Mouse (Mus musculus): ENCODE results near the gene Kctd18. TPM values are rescaled to one million over a fixed set of nuclear protein-coding genes. Genes with fewer than 3 reads are reported as not detected.

Gene Kctd18
- polyA plus RNA-seq, 2 experiments = 23.3 to 34.0 TPM

DNA sequence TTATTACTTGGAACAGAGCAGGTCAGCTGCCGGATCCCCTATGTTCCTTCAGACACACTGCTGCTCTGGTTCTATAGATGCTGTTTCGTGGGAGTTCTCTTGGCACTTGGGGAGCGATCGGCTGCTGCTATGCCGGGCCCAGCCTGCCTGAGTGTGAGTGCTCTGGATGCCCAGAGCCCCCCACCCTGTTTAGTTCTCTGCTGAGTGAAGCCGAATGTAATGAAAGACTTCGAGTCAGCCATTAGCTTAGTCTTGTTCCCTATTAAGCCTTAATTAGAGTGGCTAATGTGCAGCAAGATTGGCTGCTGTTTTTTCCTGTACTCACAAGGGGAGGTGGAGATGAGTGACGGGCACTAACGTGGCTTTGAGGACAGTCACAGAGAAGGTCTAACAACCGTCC, 78.1 kb downstream of the Kctd18 start:
- no peak overlapping the region for H3K9ac ChIP-seq (ENCODE audit: low read depth, low read length, severe bottlenecking)
- no peak overlapping the region for H3K4me2 ChIP-seq (replicated peaks; ENCODE audit: low read depth, low read length, severe bottlenecking)
- H3K27me3 ChIP-seq (ENCODE audit: control insufficient read depth, insufficient read depth, low read length) = no peaks in the 10 kb centered on the region
- 0 out of 2 replicates have a peak, but pooled peaks cover 6% of the 10 kb centered on the region for H3K4me1 ChIP-seq (ENCODE audit: control insufficient read depth, insufficient read depth, low read length)
- H3K27ac ChIP-seq (replicated peaks; ENCODE audit: low read depth, low read length) = no peak overlapping the region
- H3K9me3 ChIP-seq (ENCODE audit: control insufficient read depth, low read length) = no peaks in the 10 kb centered on the region
- no peak for DNase-seq (ENCODE audit: low spot score)
- peaks cover 70% of the 10 kb centered on the region for H3K36me3 ChIP-seq (ENCODE audit: control insufficient read depth, insufficient read depth, low read length)
- 31% methylated on average over 10 of the region's 10 CpGs for WGBS
- no peak overlapping the region for H3K4me3 ChIP-seq (replicated peaks; ENCODE audit: low read length)
- ATAC-seq (ENCODE audit: low FRiP score, low read depth) = no peak
- TF ChIP-seq POLR2A (IDR thresholded peaks at IDR 0.05; ENCODE audit: borderline replicate concordance, extremely low read depth, insufficient read depth, insufficient read length) = no peak

DNA sequence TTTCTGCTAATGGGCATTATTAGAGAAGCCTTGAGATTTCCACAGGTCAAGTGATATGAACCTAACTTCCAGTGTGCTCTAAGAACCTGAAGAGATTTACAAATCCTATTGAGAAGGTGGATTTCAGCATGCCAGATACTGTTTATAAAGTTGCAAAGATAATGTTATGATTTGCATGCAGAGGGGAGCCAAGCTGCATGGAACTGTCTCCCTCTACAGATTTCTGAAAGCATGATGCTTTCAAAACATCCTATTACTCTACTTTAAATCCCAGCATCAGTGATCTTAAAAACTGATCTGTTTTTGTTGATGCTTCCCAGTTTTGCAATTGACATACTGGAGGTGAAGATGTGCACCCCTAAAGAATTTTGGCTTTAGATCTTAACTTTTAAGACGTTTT, 84.5 kb downstream of the Kctd18 start:
- no peak for TF ChIP-seq POLR2A (IDR thresholded peaks at IDR 0.05; ENCODE audit: borderline replicate concordance, extremely low read depth, insufficient read depth, insufficient read length)
- no peaks in the 10 kb centered on the region for H3K27me3 ChIP-seq (ENCODE audit: control insufficient read depth, insufficient read depth, low read length)
- no peak overlapping the region for H3K4me3 ChIP-seq (replicated peaks; ENCODE audit: low read length)
- no peak overlapping the region for H3K27ac ChIP-seq (replicated peaks; ENCODE audit: low read depth, low read length)
- ATAC-seq (ENCODE audit: low FRiP score, low read depth) = no peak
- 50% methylated on average over 1 of the region's 1 CpGs for WGBS
- H3K4me1 ChIP-seq (ENCODE audit: control insufficient read depth, insufficient read depth, low read length) = no peaks in the 10 kb centered on the region
- H3K9ac ChIP-seq (ENCODE audit: low read depth, low read length, severe bottlenecking) = no peak overlapping the region
- no peaks in the 10 kb centered on the region for H3K9me3 ChIP-seq (ENCODE audit: control insufficient read depth, low read length)
- peaks cover 18% of the 10 kb centered on the region for H3K36me3 ChIP-seq (ENCODE audit: control insufficient read depth, insufficient read depth, low read length)
- no peak for DNase-seq (ENCODE audit: low spot score)
- no peak overlapping the region for H3K4me2 ChIP-seq (replicated peaks; ENCODE audit: low read depth, low read length, severe bottlenecking)

DNA sequence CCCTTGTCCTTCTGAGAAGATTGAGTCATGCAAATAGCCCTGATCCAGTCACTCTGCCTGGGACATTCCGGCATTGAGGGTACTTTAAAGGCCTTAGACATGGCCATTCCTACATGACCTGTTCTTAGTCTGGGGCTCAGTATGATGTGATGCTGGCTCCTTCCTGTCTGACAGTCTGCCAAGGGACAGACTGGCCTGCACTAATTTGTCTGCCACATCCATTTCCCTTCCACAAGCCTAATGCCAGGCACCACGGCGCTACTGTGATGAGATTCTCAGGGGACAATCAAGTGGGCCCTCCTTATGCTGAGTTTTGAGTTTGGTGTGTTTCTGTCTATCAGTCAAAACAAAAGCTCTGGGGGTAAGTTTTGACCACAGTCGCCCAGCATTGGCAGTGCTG, 100.2 kb downstream of the Kctd18 start:
- Histone ChIP-seq H3K27ac (replicated peaks; ENCODE audit: low read depth, low read length) (no peak overlapping the region), H3K4me1 (ENCODE audit: control insufficient read depth, insufficient read depth, low read length) (no peaks in the 10 kb centered on the region), H3K36me3 (ENCODE audit: control insufficient read depth, insufficient read depth, low read length) (peaks cover 40% of the 10 kb centered on the region), H3K4me3 (replicated peaks; ENCODE audit: low read length) (no peak overlapping the region), H3K27me3 (ENCODE audit: control insufficient read depth, insufficient read depth, low read length) (no peaks in the 10 kb centered on the region), H3K9me3 (ENCODE audit: control insufficient read depth, low read length) (no peaks in the 10 kb centered on the region), H3K4me2 (replicated peaks; ENCODE audit: low read depth, low read length, severe bottlenecking) (no peak overlapping the region), H3K9ac (ENCODE audit: low read depth, low read length, severe bottlenecking) (no peak overlapping the region)
- WGBS = 79% methylated on average over 4 of the region's 4 CpGs
- no peak for DNase-seq (ENCODE audit: low spot score)
- TF ChIP-seq POLR2A (IDR thresholded peaks at IDR 0.05; ENCODE audit: borderline replicate concordance, extremely low read depth, insufficient read depth, insufficient read length) = no peak
- ATAC-seq (ENCODE audit: low FRiP score, low read depth) = no peak

DNA sequence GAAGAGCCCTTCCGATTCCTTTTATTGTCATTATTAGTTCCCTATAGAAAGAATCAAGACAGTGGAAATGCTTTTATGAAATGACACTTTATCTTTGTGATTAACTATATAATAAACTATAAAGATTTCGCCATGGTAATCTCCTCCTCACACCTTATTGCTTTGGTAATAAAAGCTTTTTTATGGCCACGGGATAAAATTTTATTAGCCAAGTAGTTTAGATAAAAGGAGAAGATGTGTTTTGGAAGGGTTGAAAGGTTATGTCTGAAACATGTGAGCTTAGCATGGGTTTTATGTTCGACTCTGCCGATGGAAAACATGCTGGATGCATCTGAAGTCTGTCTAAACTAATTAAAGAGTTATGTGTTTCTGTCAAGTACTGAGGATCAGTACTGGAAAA, 101.4 kb downstream of the Kctd18 start:
- no peak overlapping the region for H3K9ac ChIP-seq (ENCODE audit: low read depth, low read length, severe bottlenecking)
- WGBS = 29% methylated on average over 5 of the region's 5 CpGs
- no peak overlapping the region for H3K4me2 ChIP-seq (replicated peaks; ENCODE audit: low read depth, low read length, severe bottlenecking)
- peaks cover 29% of the 10 kb centered on the region for H3K36me3 ChIP-seq (ENCODE audit: control insufficient read depth, insufficient read depth, low read length)
- H3K9me3 ChIP-seq (ENCODE audit: control insufficient read depth, low read length) = no peaks in the 10 kb centered on the region
- H3K27ac ChIP-seq (replicated peaks; ENCODE audit: low read depth, low read length) = no peak overlapping the region
- no peaks in the 10 kb centered on the region for H3K4me1 ChIP-seq (ENCODE audit: control insufficient read depth, insufficient read depth, low read length)
- no peak overlapping the region for H3K4me3 ChIP-seq (replicated peaks; ENCODE audit: low read length)
- no peak for TF ChIP-seq POLR2A (IDR thresholded peaks at IDR 0.05; ENCODE audit: borderline replicate concordance, extremely low read depth, insufficient read depth, insufficient read length)
- DNase-seq (ENCODE audit: low spot score) (no peak), ATAC-seq (ENCODE audit: low FRiP score, low read depth) (no peak)
- no peaks in the 10 kb centered on the region for H3K27me3 ChIP-seq (ENCODE audit: control insufficient read depth, insufficient read depth, low read length)

DNA sequence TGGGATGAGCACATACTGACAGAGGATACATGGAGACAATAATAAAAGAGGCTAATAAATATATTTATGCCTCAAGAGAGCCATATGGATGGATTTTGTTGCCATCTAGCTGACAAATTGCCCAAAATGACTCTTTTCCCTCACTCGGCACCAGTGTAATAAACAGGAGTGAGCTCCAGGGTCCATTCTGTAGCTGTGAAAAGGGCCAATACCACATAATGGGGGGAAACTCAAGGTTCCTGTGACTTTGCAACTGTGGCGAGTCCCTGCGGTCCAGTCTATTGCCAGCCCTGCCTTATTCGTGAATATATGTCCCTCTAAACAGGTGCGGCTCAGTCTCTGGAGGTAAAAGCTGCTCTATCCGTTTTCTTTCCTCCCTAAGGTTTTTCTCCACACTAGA, 107.2 kb downstream of the Kctd18 start:
- H3K9me3 ChIP-seq (ENCODE audit: control insufficient read depth, low read length) = no peaks in the 10 kb centered on the region
- H3K9ac ChIP-seq (ENCODE audit: low read depth, low read length, severe bottlenecking) = no peak overlapping the region
- ATAC-seq (ENCODE audit: low FRiP score, low read depth) (no peak), DNase-seq (ENCODE audit: low spot score) (no peak)
- H3K27ac ChIP-seq (replicated peaks; ENCODE audit: low read depth, low read length) = no peak overlapping the region
- peaks cover 5% of the 10 kb centered on the region for H3K4me1 ChIP-seq (ENCODE audit: control insufficient read depth, insufficient read depth, low read length)
- H3K4me2 ChIP-seq (replicated peaks; ENCODE audit: low read depth, low read length, severe bottlenecking) = no peak overlapping the region
- H3K27me3 ChIP-seq (ENCODE audit: control insufficient read depth, insufficient read depth, low read length) = no peaks in the 10 kb centered on the region
- no peak for TF ChIP-seq POLR2A (IDR thresholded peaks at IDR 0.05; ENCODE audit: borderline replicate concordance, extremely low read depth, insufficient read depth, insufficient read length)
- WGBS = 76% methylated on average over 6 of the region's 6 CpGs
- no peak overlapping the region for H3K4me3 ChIP-seq (replicated peaks; ENCODE audit: low read length)
- H3K36me3 ChIP-seq (ENCODE audit: control insufficient read depth, insufficient read depth, low read length) = peaks cover 34% of the 10 kb centered on the region

DNA sequence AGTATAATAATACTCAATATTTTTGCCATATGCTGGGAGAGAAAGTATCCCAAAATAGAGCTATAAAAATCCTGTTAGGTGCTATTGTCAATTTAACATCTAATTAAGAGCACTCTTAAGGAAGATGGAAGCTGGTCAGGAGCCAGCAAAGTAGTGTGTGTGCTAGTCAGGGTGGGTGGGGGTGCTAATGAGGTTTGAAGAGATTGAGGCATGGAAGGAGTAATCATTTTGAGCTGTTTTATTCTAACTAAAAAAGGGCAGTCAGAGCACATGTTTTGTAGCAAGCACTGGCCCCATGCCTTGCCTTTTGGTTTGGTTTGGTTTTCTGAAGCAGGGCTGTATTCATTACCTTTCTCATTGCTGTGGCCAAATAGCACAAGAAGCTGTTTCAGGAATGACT, 112.4 kb downstream of the Kctd18 start:
- Histone ChIP-seq H3K4me1 (ENCODE audit: control insufficient read depth, insufficient read depth, low read length) (peaks cover 17% of the 10 kb centered on the region), H3K36me3 (ENCODE audit: control insufficient read depth, insufficient read depth, low read length) (peaks cover 59% of the 10 kb centered on the region)
- peak; percentile 77 for DNase-seq (ENCODE audit: low spot score)

More for the DNA sequence above, 112.4 kb downstream of the Kctd18 start:
- Histone ChIP-seq H3K27ac (replicated peaks; ENCODE audit: low read depth, low read length) (no peak overlapping the region), H3K4me2 (replicated peaks; ENCODE audit: low read depth, low read length, severe bottlenecking) (no peak overlapping the region), H3K9ac (ENCODE audit: low read depth, low read length, severe bottlenecking) (no peak overlapping the region), H3K4me3 (replicated peaks; ENCODE audit: low read length) (no peak overlapping the region), H3K27me3 (ENCODE audit: control insufficient read depth, insufficient read depth, low read length) (no peaks in the 10 kb centered on the region), H3K9me3 (ENCODE audit: control insufficient read depth, low read length) (no peaks in the 10 kb centered on the region)
- no peak for TF ChIP-seq POLR2A (IDR thresholded peaks at IDR 0.05; ENCODE audit: borderline replicate concordance, extremely low read depth, insufficient read depth, insufficient read length)
- ATAC-seq (ENCODE audit: low FRiP score, low read depth) = peak; percentile 78
